Mouse (Mus musculus) kidney, postnatal 4 days (tissue): ENCODE measurements at regions not wholly inside any gene's neighbourhood (a gene's known extent, or its start where the extent isn't known, plus 50 kb on each side); places are given as distances from the start of the nearest gene placed in this dataset.

Experiments used
- DNase-seq, 2 experiments: peaks; one replicate each; pipeline ENCODE4 v3.0.0; 2021; ENCODE audit warnings: mixed read lengths in 2 of 2

DNA sequence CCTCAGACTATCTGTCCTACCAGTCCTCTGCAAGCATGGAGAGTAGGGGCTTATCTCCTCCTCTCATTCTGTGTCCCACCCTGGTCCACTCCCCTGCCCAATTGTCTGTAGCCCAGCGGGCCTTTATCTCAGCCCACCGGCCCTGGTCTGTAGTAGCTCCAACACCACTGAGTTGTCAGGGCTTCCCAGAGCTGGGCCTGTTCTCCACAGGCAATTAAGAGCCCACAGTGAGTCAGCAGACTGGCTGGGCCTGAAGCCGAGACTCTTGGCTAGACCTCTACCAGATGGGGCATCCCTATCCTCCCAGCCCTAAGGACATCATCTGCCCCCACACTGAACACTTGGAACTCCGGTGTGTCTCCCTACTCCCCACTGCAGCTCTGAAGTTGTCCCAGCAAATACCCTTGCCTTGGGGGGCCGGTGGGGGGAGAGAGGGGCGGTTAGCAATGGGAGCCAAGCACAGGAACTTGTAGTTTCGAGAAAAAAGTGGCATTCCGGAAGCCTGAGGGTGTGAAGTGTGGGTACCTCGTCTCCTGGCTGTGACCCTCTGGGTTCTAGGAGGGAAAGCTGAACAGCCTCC, 64.7 kb upstream of the Dlg1 start:
- no peak for DNase-seq

DNA sequence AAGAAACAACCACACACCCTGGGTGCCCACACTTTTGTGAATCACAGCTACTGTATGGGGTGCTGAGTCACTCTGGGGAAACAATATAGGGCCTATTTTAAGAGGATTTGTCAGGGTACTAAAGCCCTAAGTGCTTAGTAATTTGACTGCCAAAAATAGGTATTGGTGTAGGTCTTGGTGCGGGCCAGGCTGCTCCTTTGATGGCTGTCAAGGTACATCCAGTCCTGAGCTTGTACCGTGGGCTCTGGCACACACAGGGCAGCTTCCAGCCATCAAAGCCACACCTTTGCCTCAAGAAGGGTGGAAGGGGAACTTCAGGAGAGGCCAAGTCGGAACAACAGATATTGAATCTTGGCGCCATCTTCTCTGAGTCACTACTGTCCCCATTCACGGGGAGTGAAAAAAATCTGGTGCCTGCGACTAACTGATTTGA, 64.2 kb upstream of the Dlg1 start:
- no peak for DNase-seq

DNA sequence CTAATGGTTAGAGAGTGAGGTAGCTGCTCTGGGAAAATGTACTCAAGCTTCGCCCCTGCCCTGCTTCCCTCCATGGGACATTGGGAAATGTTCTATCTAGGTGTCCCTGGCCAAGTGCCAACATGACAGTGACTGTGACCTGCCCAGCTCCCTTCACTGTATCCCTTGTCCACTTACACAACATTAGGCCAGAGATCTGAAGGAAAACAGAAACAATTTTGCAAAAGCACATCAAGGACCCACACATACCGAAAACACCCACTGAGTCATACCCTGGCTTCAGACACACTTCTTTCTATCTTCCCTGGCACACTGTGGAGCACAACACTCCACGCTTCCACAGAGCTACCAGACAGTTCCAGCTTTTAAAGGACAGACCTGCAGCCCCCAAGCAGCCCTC, 62.0 kb upstream of the Dlg1 start:
- no peak for DNase-seq

DNA sequence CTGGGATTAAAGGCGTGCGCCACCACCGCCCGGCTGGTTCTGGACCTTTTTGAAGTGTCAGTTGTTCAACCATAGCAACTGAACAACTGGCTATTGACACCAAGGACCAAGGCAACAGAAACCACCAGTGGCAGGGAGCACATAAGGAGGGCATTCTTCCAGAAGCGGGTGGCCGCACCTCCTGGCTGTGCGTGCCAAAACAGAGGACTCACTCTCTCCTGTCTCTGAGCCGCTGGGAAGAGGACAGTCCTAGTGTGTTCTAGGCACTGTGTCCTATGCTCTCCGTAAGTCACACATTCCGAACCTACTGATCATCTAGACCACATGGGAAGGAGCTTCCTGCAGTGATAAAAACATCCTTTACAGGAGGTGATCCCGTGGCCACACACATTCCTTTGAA, 60.1 kb upstream of the Dlg1 start:
- no peak for DNase-seq

DNA sequence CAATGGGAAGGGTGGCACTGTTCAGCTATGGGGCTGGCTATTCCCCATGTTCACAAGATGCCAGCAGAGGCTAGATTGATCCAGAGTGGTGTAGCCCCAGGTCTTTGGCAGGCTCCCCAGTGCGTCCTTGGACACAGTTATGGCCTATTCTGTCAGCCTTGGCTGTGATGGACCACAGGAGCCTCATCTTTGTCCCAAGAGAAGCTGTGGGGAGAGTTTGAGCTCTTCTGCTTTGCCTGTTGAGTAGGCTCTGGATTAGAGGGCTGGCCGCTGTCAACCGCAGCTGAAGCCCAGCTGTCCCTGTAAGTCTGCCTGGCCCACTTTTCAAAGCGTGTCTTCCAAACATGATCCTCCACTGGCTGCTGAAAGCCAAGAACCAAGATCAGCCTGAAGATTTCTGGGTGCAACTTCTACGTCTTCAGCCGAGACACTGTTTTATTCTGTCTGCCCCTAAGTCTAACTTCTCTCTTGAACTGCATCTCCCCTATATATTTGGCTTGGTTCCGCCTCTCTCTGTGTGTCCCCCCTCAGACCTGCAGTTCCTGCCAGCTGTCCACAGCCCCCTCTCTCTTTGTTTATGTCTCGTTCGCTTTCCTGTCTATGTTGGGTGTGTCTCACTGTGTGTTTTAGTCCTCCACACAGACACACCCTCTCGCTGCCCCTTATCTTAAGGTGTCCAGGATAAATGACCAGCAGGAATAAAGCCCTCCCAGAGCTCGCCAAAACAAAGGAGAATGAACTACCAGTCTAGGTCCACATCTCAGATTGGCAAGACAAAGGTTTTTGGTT, 56.7 kb upstream of the Dlg1 start:
- DNase-seq = peak; percentile 48 to 63

DNA sequence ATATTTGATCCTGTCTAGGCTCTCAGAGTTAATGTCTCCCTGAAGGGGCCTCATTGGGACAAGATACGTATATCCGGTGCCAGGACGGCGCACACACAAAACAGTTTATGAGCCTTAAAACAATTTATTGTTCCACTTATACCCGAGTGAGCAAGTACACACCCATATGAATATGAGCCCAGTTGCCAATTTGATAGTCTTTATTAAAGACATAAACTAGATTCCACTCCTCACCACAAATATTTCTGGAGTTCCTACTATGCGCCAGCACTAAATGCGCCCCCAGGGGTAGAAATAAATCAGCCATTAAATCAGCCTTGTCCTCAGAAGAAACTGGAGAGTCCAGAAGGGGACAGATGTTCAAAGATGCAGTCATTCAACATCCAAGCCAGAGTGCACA, 54.3 kb upstream of the Dlg1 start:
- DNase-seq = peak in 1 of 2 experiments; percentile 35

DNA sequence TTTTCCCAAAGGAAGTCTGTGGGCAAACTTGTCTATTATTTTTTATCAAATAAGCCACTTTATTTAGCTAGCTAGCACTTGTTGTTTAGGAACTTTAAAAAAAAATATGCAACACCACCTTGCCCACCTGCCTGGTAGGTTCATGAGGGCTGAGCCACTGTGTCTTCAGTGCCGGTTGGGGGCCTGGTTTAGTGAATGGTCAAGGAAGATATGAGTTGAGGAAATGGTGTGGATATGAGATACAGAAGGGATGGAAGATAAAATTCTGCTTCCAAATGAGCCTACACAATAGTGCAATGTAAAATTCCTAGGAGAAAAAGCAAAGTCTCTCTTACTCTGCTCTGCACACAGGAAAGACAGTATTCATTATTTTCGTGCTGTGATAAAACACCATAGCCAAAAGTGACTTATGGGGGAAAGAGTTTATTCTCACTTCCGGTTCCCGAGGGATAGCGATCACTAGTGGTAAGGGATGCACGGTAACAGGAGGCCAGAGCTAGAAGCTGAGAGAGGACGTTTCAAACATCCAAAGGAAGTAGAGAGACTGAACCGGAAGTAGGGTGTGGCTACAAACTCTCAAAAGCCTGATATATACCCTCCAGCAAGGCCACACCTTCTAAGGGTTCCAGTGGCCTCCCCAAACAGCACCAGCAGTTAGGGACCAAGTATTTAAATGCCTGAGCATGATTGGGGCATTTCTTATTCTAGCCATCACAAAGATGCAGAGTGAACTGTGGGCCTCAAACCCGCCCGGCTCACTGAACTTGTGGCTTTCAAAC, 53.7 kb upstream of the Dlg1 start:
- no peak for DNase-seq
